Mouse (Mus musculus) liver, embryonic 15.5 days (tissue): ENCODE measurements around the gene Snap47. TPM values are rescaled to one million over a fixed set of nuclear protein-coding genes. Genes with fewer than 3 reads are reported as not detected.

Experiments used
- ATAC-seq: fragments of 200-750 bp; cut with Nextera tagmentation; 2 replicates; pipeline ENCODE4 v1.8.0; 2017; ENCODE audit warnings: moderate number of reproducible peaks, mild to moderate bottlenecking, moderate library complexity; ENCODE audit not compliant: insufficient read depth
- H3K27ac ChIP-seq: fragments of 300-500 bp; sonication (generic); replicated peaks from 2 replicates; pipeline ENCODE4 v1.5.1; 2015; ENCODE audit warnings: mild to moderate bottlenecking, inconsistent platforms
- H3K27me3 ChIP-seq: fragments of 300-500 bp; sonication (generic); 2 replicates; pipeline ENCODE4 v1.6.1; 2015; ENCODE audit warnings: mild to moderate bottlenecking, inconsistent platforms
- H3K36me3 ChIP-seq: fragments of 300-500 bp; sonication (generic); replicated peaks from 2 replicates; pipeline ENCODE4 v1.6.1; 2015; ENCODE audit warnings: moderate library complexity, mild to moderate bottlenecking, inconsistent platforms
- H3K4me1 ChIP-seq: fragments of 300-500 bp; sonication (generic); replicated peaks from 2 replicates; pipeline ENCODE4 v1.6.1; 2015; ENCODE audit warnings: inconsistent platforms
- H3K4me2 ChIP-seq: fragments of 300-500 bp; sonication (generic); 2 replicates; pipeline ENCODE4 v1.6.1; 2015; ENCODE audit warnings: moderate library complexity, mild to moderate bottlenecking, inconsistent platforms
- H3K4me3 ChIP-seq: fragments of 300-500 bp; sonication (generic); replicated peaks from 2 replicates; pipeline ENCODE4 v1.5.1; 2015; ENCODE audit warnings: mild to moderate bottlenecking, inconsistent platforms
- H3K9ac ChIP-seq: fragments of 300-500 bp; sonication (generic); 2 replicates; pipeline ENCODE4 v1.6.1; 2015; ENCODE audit warnings: moderate library complexity, mild to moderate bottlenecking, inconsistent platforms
- H3K9me3 ChIP-seq: fragments of 300-500 bp; sonication (generic); replicated peaks from 2 replicates; pipeline ENCODE4 v1.6.1; 2016; ENCODE audit warnings: inconsistent platforms
- WGBS: fragments of 180-500 bp; shearing (Covaris S2); methylation state at CpG from one replicate; pipeline ENCODE4 v1.1.7; 2015; ENCODE audit warnings: mixed read lengths; ENCODE audit not compliant: insufficient replicate concordance; 5-methylcytosine and 5-hydroxymethylcytosine counted together
- polyA plus RNA-seq: library from polyadenylated mRNA; unstranded; fragments of >200 nt; fragmentation: Nextera tagmentation; extraction: Ambion mirVana; gene quantifications from 2 replicates; pipeline ENCODE4 v1.2.1, GENCODE M21; 2015

The Snap47 gene
- polyA plus RNA-seq, 1 experiment from 2014 or later = 25.4 TPM

- Histone ChIP-seq H3K9me3 (no peaks in the 10 kb centered on the region), H3K4me2 (no peak overlapping the region), H3K36me3 (no peaks in the 10 kb centered on the region), H3K27ac (no peak overlapping the region), H3K27me3 (no peaks in the 10 kb centered on the region), H3K4me1 (peaks cover 10% of the 10 kb centered on the region), H3K9ac (no peak overlapping the region), H3K4me3 (no peak overlapping the region)
- ATAC-seq = no peak
- 61% methylated on average over 9 of the region's 9 CpGs for WGBS
Observed at GRCm38 (mm10) chr11:59393591-59393990, 57.4 kb downstream of the Snap47 start.

DNA sequence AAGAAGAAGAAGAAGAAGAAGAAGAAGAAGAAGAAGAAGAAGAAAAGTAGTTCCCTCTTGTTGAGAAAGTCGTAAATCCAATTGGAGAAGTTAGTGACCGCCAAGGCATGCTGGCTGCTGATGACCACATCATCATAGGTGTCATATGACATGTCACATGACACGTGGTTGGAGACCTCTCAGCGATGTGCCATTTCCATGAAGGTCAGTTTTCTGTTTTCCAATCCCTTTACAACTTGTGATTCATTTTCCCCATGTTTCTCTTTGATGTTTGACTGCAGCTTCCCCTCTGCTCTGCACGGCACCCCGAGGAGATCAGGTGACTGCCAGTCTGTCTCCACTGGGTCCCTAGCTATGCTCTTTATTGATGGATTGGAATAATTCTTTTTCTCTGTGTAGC is 58.7 kb downstream of the Snap47 start:
- Histone ChIP-seq H3K4me1 (no peaks in the 10 kb centered on the region), H3K9ac (no peak overlapping the region), H3K4me2 (no peak overlapping the region), H3K27ac (no peak overlapping the region), H3K4me3 (no peak overlapping the region), H3K9me3 (no peaks in the 10 kb centered on the region), H3K27me3 (no peaks in the 10 kb centered on the region), H3K36me3 (no peaks in the 10 kb centered on the region)
- WGBS = 30% methylated on average over 6 of the region's 6 CpGs
- no peak for ATAC-seq

- Histone ChIP-seq H3K27me3 (no peaks in the 10 kb centered on the region; the same call in 1 of the 2 replicates), H3K4me3 (no peak overlapping the region), H3K4me2 (no peak overlapping the region), H3K4me1 (no peaks in the 10 kb centered on the region), H3K27ac (no peak overlapping the region), H3K36me3 (no peaks in the 10 kb centered on the region), H3K9ac (no peak overlapping the region), H3K9me3 (no peaks in the 10 kb centered on the region)
- WGBS = 66% methylated on average over 9 of the region's 9 CpGs
- no peak for ATAC-seq
Observed at GRCm38 (mm10) chr11:59390470-59390869, 60.5 kb downstream of the Snap47 start.

GRCm38 (mm10) chr11:59389617-59390016 is 61.4 kb downstream of the Snap47 start:
- 36% methylated on average over 4 of the region's 4 CpGs for WGBS
- Histone ChIP-seq H3K9ac (no peak overlapping the region), H3K4me3 (no peak overlapping the region), H3K9me3 (no peaks in the 10 kb centered on the region), H3K4me2 (no peak overlapping the region), H3K36me3 (no peaks in the 10 kb centered on the region), H3K27ac (no peak overlapping the region), H3K27me3 (no peaks in the 10 kb centered on the region; the same call in 1 of the 2 replicates), H3K4me1 (no peaks in the 10 kb centered on the region)
- no peak for ATAC-seq

- H3K4me1 ChIP-seq = no peaks in the 10 kb centered on the region
- H3K4me3 ChIP-seq = no peak overlapping the region
- no peaks in the 10 kb centered on the region for H3K9me3 ChIP-seq
- H3K36me3 ChIP-seq = no peaks in the 10 kb centered on the region
- ATAC-seq = no peak
- no peak overlapping the region for H3K4me2 ChIP-seq
- no peaks in the 10 kb centered on the region; the same call in 1 of the 2 replicates for H3K27me3 ChIP-seq
- H3K27ac ChIP-seq = no peak overlapping the region
- WGBS = 49% methylated on average over 4 of the region's 4 CpGs
- H3K9ac ChIP-seq = no peak overlapping the region
Observed at GRCm38 (mm10) chr11:59388806-59389205, 62.2 kb downstream of the Snap47 start.

DNA sequence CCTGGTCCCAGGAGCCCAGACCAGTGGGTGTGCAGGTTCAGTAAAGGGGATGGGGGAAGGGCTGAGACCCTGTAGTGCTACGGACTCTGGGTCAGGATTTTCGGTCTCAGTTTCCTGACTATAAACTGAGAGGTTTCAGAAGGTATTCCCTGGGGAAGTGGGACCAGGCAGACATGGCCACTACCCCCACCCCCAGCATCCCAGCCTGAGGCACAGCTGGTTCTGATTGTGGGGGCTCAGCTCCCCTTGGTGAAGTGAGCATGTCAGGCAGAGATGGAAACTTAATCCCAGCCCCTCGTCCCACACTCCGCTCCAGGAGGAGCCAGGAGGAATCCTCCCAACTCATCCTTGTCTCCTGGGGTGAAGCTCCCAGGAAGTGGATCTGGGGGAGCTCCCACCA is 63.5 kb downstream of the Snap47 start:
- 58% methylated on average over 4 of the region's 4 CpGs for WGBS
- H3K4me2 ChIP-seq = no peak overlapping the region
- H3K27me3 ChIP-seq = no peaks in the 10 kb centered on the region; the same call in 1 of the 2 replicates
- H3K27ac ChIP-seq = no peak overlapping the region
- no peak for ATAC-seq
- H3K4me3 ChIP-seq = no peak overlapping the region
- no peaks in the 10 kb centered on the region for H3K4me1 ChIP-seq
- no peak overlapping the region for H3K9ac ChIP-seq
- H3K36me3 ChIP-seq = no peaks in the 10 kb centered on the region
- H3K9me3 ChIP-seq = no peaks in the 10 kb centered on the region

- Histone ChIP-seq H3K36me3 (no peaks in the 10 kb centered on the region), H3K9me3 (no peaks in the 10 kb centered on the region), H3K4me1 (no peaks in the 10 kb centered on the region), H3K4me3 (no peak overlapping the region), H3K9ac (no peak overlapping the region), H3K27me3 (no peaks in the 10 kb centered on the region; the same call in 1 of the 2 replicates), H3K4me2 (no peak overlapping the region), H3K27ac (no peak overlapping the region)
- 36% methylated on average over 8 of the region's 8 CpGs for WGBS
- ATAC-seq = no peak
Observed at GRCm38 (mm10) chr11:59385123-59385522, 65.9 kb downstream of the Snap47 start.

- Histone ChIP-seq H3K4me2 (no peak overlapping the region), H3K36me3 (no peaks in the 10 kb centered on the region), H3K9ac (no peak overlapping the region), H3K4me1 (no peaks in the 10 kb centered on the region), H3K9me3 (no peaks in the 10 kb centered on the region), H3K27me3 (no peaks in the 10 kb centered on the region; the same call in 1 of the 2 replicates), H3K4me3 (no peak overlapping the region), H3K27ac (no peak overlapping the region)
- no peak for ATAC-seq
- WGBS = 26% methylated on average over 7 of the region's 7 CpGs
Observed at GRCm38 (mm10) chr11:59384441-59384959, 66.5 kb downstream of the Snap47 start.

GRCm38 (mm10) chr11:59379547-59379946 is 71.4 kb downstream of the Snap47 start:
- ATAC-seq = no peak
- Histone ChIP-seq H3K4me1 (no peaks in the 10 kb centered on the region), H3K4me2 (no peak overlapping the region), H3K4me3 (no peak overlapping the region), H3K27me3 (no peaks in the 10 kb centered on the region), H3K9ac (no peak overlapping the region), H3K36me3 (no peaks in the 10 kb centered on the region), H3K9me3 (no peaks in the 10 kb centered on the region), H3K27ac (no peak overlapping the region)

DNA sequence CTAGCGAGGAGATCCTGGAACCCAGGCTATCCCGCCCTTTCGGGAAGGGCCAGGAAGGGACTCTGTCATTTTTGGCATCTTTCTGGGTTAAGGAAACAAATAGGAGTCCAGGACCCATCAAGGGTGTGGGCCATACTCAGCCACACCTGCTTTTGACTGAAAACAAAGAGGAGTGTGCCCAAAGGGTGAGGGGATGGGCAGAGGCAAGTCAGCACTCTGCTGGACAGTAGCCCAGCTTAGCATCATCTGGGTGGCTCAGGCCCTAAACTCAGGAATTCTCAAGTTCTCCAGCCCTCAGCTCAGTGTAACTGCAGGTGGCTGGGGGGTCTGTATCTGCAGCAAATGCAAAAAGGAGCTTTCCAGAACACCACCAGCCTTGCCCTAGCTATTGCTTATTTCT is 73.0 kb downstream of the Snap47 start:
- Histone ChIP-seq H3K4me3 (no peak overlapping the region), H3K9ac (no peak overlapping the region), H3K4me2 (no peak overlapping the region), H3K4me1 (no peaks in the 10 kb centered on the region), H3K9me3 (no peaks in the 10 kb centered on the region), H3K27me3 (no peaks in the 10 kb centered on the region), H3K27ac (no peak overlapping the region), H3K36me3 (no peaks in the 10 kb centered on the region)
- 62% methylated on average over 3 of the region's 3 CpGs for WGBS
- no peak for ATAC-seq

- H3K27me3 ChIP-seq = no peaks in the 10 kb centered on the region
- H3K27ac ChIP-seq = no peak within 1 kb of the TSS
- no peaks in the 10 kb centered on the region for H3K36me3 ChIP-seq
- 70% methylated on average over 16 of the region's 16 CpGs for WGBS
- H3K4me3 ChIP-seq = no peak within 1 kb of the TSS
- no peak within 1 kb of the TSS for H3K4me2 ChIP-seq
- H3K4me1 ChIP-seq = no peaks in the 10 kb centered on the region
- no peak for ATAC-seq
- H3K9ac ChIP-seq = no peak within 1 kb of the TSS
- H3K9me3 ChIP-seq = no peaks in the 10 kb centered on the region
Observed at GRCm38 (mm10) chr11:59375475-59375874, 75.5 kb downstream of the Snap47 start, which contains the start of gene Prss38. Gene Prss38, minus strand, starts transcription at chr11:59375657.

GRCm38 (mm10) chr11:59369848-59370247 is 81.1 kb downstream of the Snap47 start:
- H3K4me3 ChIP-seq = no peak overlapping the region
- no peaks in the 10 kb centered on the region for H3K27me3 ChIP-seq
- H3K9ac ChIP-seq = no peak overlapping the region
- no peaks in the 10 kb centered on the region for H3K36me3 ChIP-seq
- 42% methylated on average over 11 of the region's 11 CpGs for WGBS
- no peak overlapping the region for H3K27ac ChIP-seq
- no peaks in the 10 kb centered on the region for H3K9me3 ChIP-seq
- no peaks in the 10 kb centered on the region for H3K4me1 ChIP-seq
- H3K4me2 ChIP-seq = no peak overlapping the region
- ATAC-seq = no peak
